Mouse (Mus musculus) erythroblast, adult 5-6 weeks (primary cell): ENCODE measurements around the gene S100a6. TPM values are rescaled to one million over a fixed set of nuclear protein-coding genes. Genes with fewer than 3 reads are reported as not detected.

Source experiments
- ATAC-seq: replicated peaks from 2 replicates; pipeline ENCODE4 v1.8.0; 2016; ENCODE audit warnings: moderate number of reproducible peaks, mild to moderate bottlenecking, moderate TSS enrichment, inconsistent platforms; ENCODE audit not compliant: poor library complexity, low FRiP score, severe bottlenecking
- total RNA-seq, 2 experiments: library from RNA; stranded (forward) in 1 of 2; stranded (reverse) in 1 of 2; fragments of 150-400 nt in 1 of 2; fragments of 200-764, 138-1000 nt in 1 of 2; gene quantifications; 2 replicates each; pipeline versions ENCODE4 v1.2.3 to v1.2.4; 2015 to 2017; ENCODE audit warnings: low replicate concordance in 2 of 2

S100a6 gene
- total RNA-seq, 2 experiments from 2014 or later = 99.2 to 247 TPM

- ATAC-seq = no peak
Observed at GRCm38 (mm10) chr3:90664219-90664618, 51.5 kb downstream of the S100a6 start.

GRCm38 (mm10) chr3:90668846-90669245 is 56.2 kb downstream of the S100a6 start, which contains the start of gene S100a8:
Gene S100a8 (plus strand): TSS chr3:90668978.
- ATAC-seq = no peak

Other genes starting within 250 kb of the S100a6 start
- gene Slc27a3, start 222.9 kb upstream of the S100a6 start, total RNA-seq (2015; ENCODE audit: low replicate concordance) = not detected in 2 replicates
- gene Slc27a3, start 222.9 kb upstream of the S100a6 start, total RNA-seq (2017; ENCODE audit: low replicate concordance) = 0.68 TPM in 1 of 2 replicates, not detected in the other
- gene Ints3, start 179.3 kb upstream of the S100a6 start, total RNA-seq (2015; ENCODE audit: low replicate concordance) = 6.0 and 6.9 TPM in 2 replicates
- gene Ints3, start 179.3 kb upstream of the S100a6 start, total RNA-seq (2017; ENCODE audit: low replicate concordance) = 5.1 and 10.5 TPM in 2 replicates
- gene Npr1, start 147.0 kb upstream of the S100a6 start, total RNA-seq (2015; ENCODE audit: low replicate concordance) = not detected in 2 replicates
- 0.84 TPM in 1 of 2 replicates, not detected in the other for gene Npr1, start 147.0 kb upstream of the S100a6 start, total RNA-seq (2017; ENCODE audit: low replicate concordance)
- gene Ilf2, start 136.8 kb upstream of the S100a6 start, total RNA-seq (2015; ENCODE audit: low replicate concordance) = 25.9 and 29.9 TPM in 2 replicates
- gene Ilf2, start 136.8 kb upstream of the S100a6 start, total RNA-seq (2017; ENCODE audit: low replicate concordance) = 37.6 and 44.0 TPM in 2 replicates
- 6.3 and 11.5 TPM in 2 replicates for gene Snapin, start 121.8 kb upstream of the S100a6 start, total RNA-seq (2015; ENCODE audit: low replicate concordance)
- gene Snapin, start 121.8 kb upstream of the S100a6 start, total RNA-seq (2017; ENCODE audit: low replicate concordance) = 10.7 and 13.4 TPM in 2 replicates
- gene Chtop, start 103.4 kb upstream of the S100a6 start, total RNA-seq (2015; ENCODE audit: low replicate concordance) = 33.0 and 49.1 TPM in 2 replicates
- 37.8 and 45.3 TPM in 2 replicates for gene Chtop, start 103.4 kb upstream of the S100a6 start, total RNA-seq (2017; ENCODE audit: low replicate concordance)
- 41.3 and 51.2 TPM in 2 replicates for gene S100a1, start 98.5 kb upstream of the S100a6 start, total RNA-seq (2015; ENCODE audit: low replicate concordance)
- gene S100a1, start 98.5 kb upstream of the S100a6 start, total RNA-seq (2017; ENCODE audit: low replicate concordance) = 15.3 and 28.6 TPM in 2 replicates
- 1.9 and 18.0 TPM in 2 replicates for gene S100a13, start 98.4 kb upstream of the S100a6 start, total RNA-seq (2015; ENCODE audit: low replicate concordance)
- 22.4 and 31.6 TPM in 2 replicates for gene S100a13, start 98.4 kb upstream of the S100a6 start, total RNA-seq (2017; ENCODE audit: low replicate concordance)
- not detected in 2 replicates for gene S100a14, start 86.0 kb upstream of the S100a6 start, total RNA-seq (2015; ENCODE audit: low replicate concordance)
- gene S100a14, start 86.0 kb upstream of the S100a6 start, total RNA-seq (2017; ENCODE audit: low replicate concordance) = not detected in 2 replicates
- gene S100a16, start 75.6 kb upstream of the S100a6 start, total RNA-seq (2015; ENCODE audit: low replicate concordance) = not detected in 2 replicates
- gene S100a16, start 75.6 kb upstream of the S100a6 start, total RNA-seq (2017; ENCODE audit: low replicate concordance) = not detected in 2 replicates
- gene S100a3, start 52.3 kb upstream of the S100a6 start, total RNA-seq (2015; ENCODE audit: low replicate concordance) = 2.5 TPM in 1 of 2 replicates, not detected in the other
- not detected in 2 replicates for gene S100a3, start 52.3 kb upstream of the S100a6 start, total RNA-seq (2017; ENCODE audit: low replicate concordance)
- gene S100a2, start 22.6 kb upstream of the S100a6 start, total RNA-seq (2015; ENCODE audit: low replicate concordance) = not detected in 2 replicates
- gene S100a2, start 22.6 kb upstream of the S100a6 start, total RNA-seq (2017; ENCODE audit: low replicate concordance) = not detected in 2 replicates
- gene Gm42674, start 11.0 kb upstream of the S100a6 start, total RNA-seq (2015; ENCODE audit: low replicate concordance) = not detected in 2 replicates
- not detected in 2 replicates for gene Gm42674, start 11.0 kb upstream of the S100a6 start, total RNA-seq (2017; ENCODE audit: low replicate concordance)
- 64.0 and 136 TPM in 2 replicates for gene S100a4, start 9.1 kb upstream of the S100a6 start, total RNA-seq (2015; ENCODE audit: low replicate concordance)
- 89.5 and 104 TPM in 2 replicates for gene S100a4, start 9.1 kb upstream of the S100a6 start, total RNA-seq (2017; ENCODE audit: low replicate concordance)
- not detected in 2 replicates for gene S100a5, start 4.4 kb upstream of the S100a6 start, total RNA-seq (2015; ENCODE audit: low replicate concordance)
- not detected in 2 replicates for gene S100a5, start 4.4 kb upstream of the S100a6 start, total RNA-seq (2017; ENCODE audit: low replicate concordance)
- not detected in 2 replicates for gene S100a7a, start 41.1 kb downstream of the S100a6 start, total RNA-seq (2015; ENCODE audit: low replicate concordance)
- not detected in 2 replicates for gene S100a7a, start 41.1 kb downstream of the S100a6 start, total RNA-seq (2017; ENCODE audit: low replicate concordance)
- 9,516 and 10,353 TPM in 2 replicates for gene S100a8, start 56.1 kb downstream of the S100a6 start, total RNA-seq (2015; ENCODE audit: low replicate concordance)
- 5,136 and 5,692 TPM in 2 replicates for gene S100a8, start 56.1 kb downstream of the S100a6 start, total RNA-seq (2017; ENCODE audit: low replicate concordance)
- gene S100a9, start 82.8 kb downstream of the S100a6 start, total RNA-seq (2015; ENCODE audit: low replicate concordance) = 13,871 and 15,956 TPM in 2 replicates
- gene S100a9, start 82.8 kb downstream of the S100a6 start, total RNA-seq (2017; ENCODE audit: low replicate concordance) = 4,543 and 6,947 TPM in 2 replicates
- 4.8 TPM in 1 of 2 replicates, not detected in the other for gene Pglyrp4, start 114.0 kb downstream of the S100a6 start, total RNA-seq (2015; ENCODE audit: low replicate concordance)
- gene Pglyrp4, start 114.0 kb downstream of the S100a6 start, total RNA-seq (2017; ENCODE audit: low replicate concordance) = not detected in 2 replicates
- not detected in 2 replicates for gene Gm5849, start 165.0 kb downstream of the S100a6 start, total RNA-seq (2015; ENCODE audit: low replicate concordance)
- not detected in 2 replicates for gene Gm5849, start 165.0 kb downstream of the S100a6 start, total RNA-seq (2017; ENCODE audit: low replicate concordance)